Mouse (Mus musculus) MEL (cell line): ENCODE measurements around the gene Slitrk2. TPM values are rescaled to one million over a fixed set of nuclear protein-coding genes. Genes with fewer than 3 reads are reported as not detected.

Source experiments
- DNase-seq: peaks from one replicate; pipeline ENCODE4 v3.0.0; 2011; ENCODE audit warnings: low read depth, low spot score
- H3K27ac ChIP-seq: 2 replicates; pipeline ENCODE4 v1.5.1; 2012; ENCODE audit warnings: low read depth, mild to moderate bottlenecking, control low read depth, low read length, moderate library complexity; ENCODE audit not compliant: control insufficient read depth
- H3K27me3 ChIP-seq, 2 experiments: fragments of 150-350 bp in 1 of 2; sonication (generic) in 1 of 2; 2 replicates each; pipeline ENCODE4 v1.6.1; 2012; ENCODE audit warnings: low read length in 2 of 2, mild to moderate bottlenecking in 2 of 2, improper control_type of control experiment in 1 of 2, moderate library complexity in 1 of 2; ENCODE audit not compliant: insufficient read depth in 2 of 2, control insufficient read depth in 1 of 2
- H3K36me3 ChIP-seq, 2 experiments: 2 replicates each; pipeline ENCODE4 v1.6.1; 2012 to 2014; ENCODE audit warnings: low read length in 2 of 2, improper control_type of control experiment in 1 of 2, inconsistent platforms in 1 of 2, mild to moderate bottlenecking in 1 of 2; ENCODE audit not compliant: insufficient read depth in 2 of 2, control insufficient read depth in 1 of 2
- H3K4me1 ChIP-seq, 2 experiments: fragments of 150-350 bp in 1 of 2; sonication (generic) in 1 of 2; 2 replicates each; pipeline ENCODE4 v1.6.1; 2012; ENCODE audit warnings: low read length in 2 of 2, improper control_type of control experiment in 1 of 2, mild to moderate bottlenecking in 1 of 2; ENCODE audit not compliant: insufficient read depth in 2 of 2, control insufficient read depth in 1 of 2
- H3K4me3 ChIP-seq, 2 experiments: fragments of 150-350 bp in 1 of 2; sonication (generic) in 1 of 2; 2 replicates each; pipeline ENCODE4 v1.5.1; 2012; ENCODE audit warnings: low read depth in 2 of 2, low read length in 2 of 2, mild to moderate bottlenecking in 2 of 2, moderate library complexity in 2 of 2, control low read depth in 1 of 2, improper control_type of control experiment in 1 of 2; ENCODE audit not compliant: control insufficient read depth in 1 of 2, insufficient read depth in 1 of 2
- H3K79me2 ChIP-seq: 2 replicates; pipeline ENCODE4 v1.6.1; 2012; ENCODE audit warnings: mild to moderate bottlenecking, low read length, moderate library complexity; ENCODE audit not compliant: control insufficient read depth, poor library complexity, insufficient read depth
- H3K9ac ChIP-seq: 2 replicates; pipeline ENCODE4 v1.6.1; 2012; ENCODE audit warnings: low read depth, mild to moderate bottlenecking, control low read depth, low read length, moderate library complexity; ENCODE audit not compliant: control insufficient read depth, poor library complexity, severe bottlenecking
- H3K9me3 ChIP-seq: fragments of 150-350 bp; sonication (generic); replicated peaks from 2 replicates; pipeline ENCODE4 v1.6.1; 2012; ENCODE audit warnings: mild to moderate bottlenecking, low read length, improper control_type of control experiment, moderate library complexity; ENCODE audit not compliant: insufficient read depth
- CHD2 ChIP-seq: IDR thresholded peaks from 2 replicates; pipeline ENCODE4 v1.6.1; 2011; ENCODE audit warnings: low read length, improper control_type of control experiment
- CTCF ChIP-seq, 3 experiments: IDR thresholded peaks in 2 of 3; conservative IDR thresholded peaks in 1 of 3; 2 replicates each; pipeline ENCODE4 v1.5.1; 2011 to 2012; ENCODE audit warnings: low read length in 3 of 3, low read depth in 2 of 3, mild to moderate bottlenecking in 2 of 3, improper control_type of control experiment in 1 of 3, inconsistent platforms in 1 of 3, mixed read lengths in 1 of 3, moderate library complexity in 1 of 3; ENCODE audit not compliant: control insufficient read depth in 1 of 3, insufficient read depth in 1 of 3, poor library complexity in 1 of 3, severe bottlenecking in 1 of 3
- ELF1 ChIP-seq: IDR thresholded peaks from 2 replicates; pipeline ENCODE4 v1.6.1; 2014; ENCODE audit warnings: low read depth, mild to moderate bottlenecking, inconsistent platforms, low read length, improper control_type of control experiment, moderate library complexity
- EP300 ChIP-seq, 2 experiments: IDR thresholded peaks; 2 replicates each; pipeline ENCODE4 v1.6.1; 2011; ENCODE audit warnings: improper control_type of control experiment in 2 of 2, low read length in 2 of 2, low read depth in 1 of 2, mild to moderate bottlenecking in 1 of 2
- ETS1 ChIP-seq: IDR thresholded peaks from 2 replicates; pipeline ENCODE4 v1.6.1; 2012; ENCODE audit warnings: low read depth, mild to moderate bottlenecking, inconsistent platforms, low read length, improper control_type of control experiment, moderate library complexity
- GABPA ChIP-seq: IDR thresholded peaks from 2 replicates; pipeline ENCODE4 v1.6.1; 2012; ENCODE audit warnings: low read depth, mild to moderate bottlenecking, inconsistent platforms, low read length, improper control_type of control experiment, moderate library complexity
- GATA1 ChIP-seq: IDR thresholded peaks from 2 replicates; pipeline ENCODE4 v1.6.1; 2011; ENCODE audit warnings: low read depth, low read length, improper control_type of control experiment
- HCFC1 ChIP-seq: IDR thresholded peaks from 2 replicates; pipeline ENCODE4 v1.6.1; 2012; ENCODE audit warnings: low read depth, mild to moderate bottlenecking, inconsistent platforms, low read length, improper control_type of control experiment, moderate library complexity
- KAT2A ChIP-seq: conservative IDR thresholded peaks from 2 replicates; pipeline ENCODE4 v1.6.1; 2012; ENCODE audit warnings: low read depth, low read length, improper control_type of control experiment, inconsistent platforms
- MAFK ChIP-seq: IDR thresholded peaks from 2 replicates; pipeline ENCODE4 v1.6.1; 2011; ENCODE audit warnings: low read depth, mild to moderate bottlenecking, low read length, improper control_type of control experiment, borderline replicate concordance
- MAZ ChIP-seq: IDR thresholded peaks from 2 replicates; pipeline ENCODE4 v1.6.1; 2012; ENCODE audit warnings: low read depth, mild to moderate bottlenecking, inconsistent platforms, low read length, improper control_type of control experiment
- MYB ChIP-seq: IDR thresholded peaks from 2 replicates; pipeline ENCODE4 v1.6.1; 2011; ENCODE audit warnings: mild to moderate bottlenecking, low read depth, low read length, improper control_type of control experiment
- POLR2AphosphoS2 ChIP-seq: IDR thresholded peaks from 2 replicates; pipeline ENCODE4 v1.6.1; 2011; ENCODE audit warnings: low read length, improper control_type of control experiment
- RAD21 ChIP-seq: IDR thresholded peaks from 2 replicates; pipeline ENCODE4 v1.6.1; 2011; ENCODE audit warnings: mild to moderate bottlenecking, low read depth, low read length, improper control_type of control experiment
- SIN3A ChIP-seq: IDR thresholded peaks from 2 replicates; pipeline ENCODE4 v1.6.1; 2012; ENCODE audit warnings: low read length, improper control_type of control experiment, inconsistent platforms
- USF1 ChIP-seq: IDR thresholded peaks from 2 replicates; pipeline ENCODE4 v1.6.1; 2014; ENCODE audit warnings: low read depth, mild to moderate bottlenecking, inconsistent platforms, low read length, improper control_type of control experiment, moderate library complexity
- USF2 ChIP-seq, 2 experiments: IDR thresholded peaks; 2 replicates each; pipeline ENCODE4 v1.6.1; 2011 to 2012; ENCODE audit warnings: improper control_type of control experiment in 2 of 2, low read length in 2 of 2, borderline replicate concordance in 1 of 2, inconsistent platforms in 1 of 2, low read depth in 1 of 2, mild to moderate bottlenecking in 1 of 2; ENCODE audit not compliant: insufficient read depth in 1 of 2
- ZNF384 ChIP-seq: IDR thresholded peaks from 2 replicates; pipeline ENCODE4 v1.6.1; 2012; ENCODE audit warnings: low read depth, mild to moderate bottlenecking, inconsistent platforms, low read length, improper control_type of control experiment
- polyA plus RNA-seq, 2 experiments: library from polyadenylated mRNA; stranded (reverse) in 1 of 2; unstranded in 1 of 2; fragments of >175 nt in 1 of 2; fragments of >200 nt in 1 of 2; gene quantifications; 2 replicates each; pipeline versions ENCODE4 v1.2.1 to v1.2.4; 2012; ENCODE audit warnings: low replicate concordance in 2 of 2, low read depth in 1 of 2; ENCODE audit not compliant: insufficient read length in 2 of 2, insufficient read depth in 1 of 2, missing spikeins in 1 of 2
- total RNA-seq: library from RNA; depleted of rRNA; stranded (reverse); fragments of 300-350 nt; gene quantifications from 2 replicates; pipeline ENCODE4 v1.2.3, GENCODE M21; 2012

Gene Slitrk2
- total and polyA plus RNA-seq, 3 experiments, result not detected

DNA sequence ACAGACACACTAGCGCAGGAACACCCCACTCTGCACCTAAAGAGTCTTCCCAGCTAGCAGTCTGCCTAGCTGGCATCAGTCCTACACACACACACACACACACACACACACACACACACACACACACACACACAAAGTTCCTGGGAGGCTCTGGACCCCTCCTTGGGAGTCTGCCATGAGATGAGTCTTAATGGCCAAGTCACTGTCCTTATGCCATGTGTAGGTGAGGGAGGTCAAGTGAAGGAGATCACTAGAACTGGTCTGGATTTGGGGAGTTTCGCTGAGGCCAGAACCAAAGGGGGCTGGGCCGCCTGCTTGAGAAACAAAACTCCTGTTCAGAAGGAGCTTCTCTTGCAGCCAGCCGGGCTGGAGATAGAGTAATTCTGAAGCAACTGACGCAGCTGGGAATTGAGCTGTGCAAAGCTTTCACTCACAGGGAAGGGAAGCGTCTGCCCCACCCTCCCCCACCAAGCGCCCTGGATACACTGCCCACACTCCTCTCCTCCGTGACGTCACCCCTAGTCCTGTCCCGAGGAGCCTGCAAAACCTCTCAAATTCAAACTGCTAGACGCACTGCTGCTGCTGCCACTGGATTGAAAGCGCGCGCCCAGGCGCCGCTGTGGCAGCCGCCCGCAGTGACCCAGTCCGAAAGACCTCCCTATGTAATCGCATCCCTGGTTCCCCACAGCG is 3.5 kb downstream of the Slitrk2 start:
- Histone ChIP-seq H3K9ac (no peak overlapping the region), H3K9me3 (no peaks in the 10 kb centered on the region)
- no peak for TF ChIP-seq SIN3A
- no peak for TF ChIP-seq MAFK
- no peak for TF ChIP-seq USF2 (IDR thresholded peaks at IDR 0.05; ENCODE audit: borderline replicate concordance in 1 of 2, insufficient read depth in 1 of 2, low read depth in 1 of 2, low read length in 2 of 2)
- no peak for TF ChIP-seq MAZ
- no peak for TF ChIP-seq POLR2AphosphoS2
- no peak for TF ChIP-seq USF1
- TF ChIP-seq RAD21, result no peak
- no peak for TF ChIP-seq GATA1
- no peak for TF ChIP-seq ZNF384
- TF ChIP-seq CHD2, result no peak
- TF ChIP-seq MYB, result no peak
- TF ChIP-seq ELF1, result no peak
- TF ChIP-seq, all 39 proteins: peak for 0
- Histone ChIP-seq H3K79me2 (no peaks in the 10 kb centered on the region), H3K4me3 (no peak overlapping the region), H3K27me3 (no peaks in the 10 kb centered on the region), H3K4me1 (no peaks in the 10 kb centered on the region), H3K36me3 (no peaks in the 10 kb centered on the region), H3K27ac (no peak overlapping the region)
- no peak for DNase-seq

DNA sequence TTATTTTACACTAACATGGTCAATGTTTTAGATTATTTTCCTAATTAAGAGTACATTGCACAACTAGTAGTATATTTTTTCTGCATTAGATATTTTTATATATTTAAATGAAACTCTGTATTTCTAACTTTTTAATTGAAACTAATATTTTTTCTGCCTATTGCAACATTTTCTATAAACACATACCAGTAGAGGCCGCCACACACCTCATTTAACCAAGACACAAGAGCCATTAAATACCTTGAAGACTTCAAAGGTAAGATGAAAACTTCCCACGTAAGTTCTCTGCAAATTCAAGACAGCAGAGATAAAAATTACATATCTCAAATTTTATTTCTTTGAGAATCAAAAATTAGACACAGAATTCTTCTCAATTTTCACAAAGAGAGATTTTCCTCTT is 8.2 kb downstream of the Slitrk2 start:
- no peaks in the 10 kb centered on the region for H3K79me2 ChIP-seq
- no peak overlapping the region for H3K27ac ChIP-seq
- H3K9me3 ChIP-seq, result no peaks in the 10 kb centered on the region
- no peaks in the 10 kb centered on the region for H3K36me3 ChIP-seq
- peak; percentile 1 for DNase-seq
- no peak overlapping the region for H3K9ac ChIP-seq
- H3K4me1 ChIP-seq, result no peaks in the 10 kb centered on the region
- H3K4me3 ChIP-seq, result no peak overlapping the region
- H3K27me3 ChIP-seq, result no peaks in the 10 kb centered on the region
- TF ChIP-seq ETS1 (no peak), EP300 (IDR thresholded peaks at IDR 0.05; ENCODE audit: low read depth in 1 of 2, low read length in 2 of 2) (no peak), HCFC1 (no peak), RAD21 (peak; percentile 8; the same call in 1 of the 2 replicates), USF2 (IDR thresholded peaks at IDR 0.05; ENCODE audit: borderline replicate concordance in 1 of 2, insufficient read depth in 1 of 2, low read depth in 1 of 2, low read length in 2 of 2) (no peak), KAT2A (no peak), CTCF (IDR thresholded peaks at IDR 0.05 in 2 of 3, conservative IDR thresholded peaks at IDR 0.05 in 1 of 3; ENCODE audit: control insufficient read depth in 1 of 3, insufficient read depth in 1 of 3, low read depth in 2 of 3, low read length in 3 of 3, poor library complexity in 1 of 3, severe bottlenecking in 1 of 3) (peak in 1 of 3 experiments; percentile 15; a peak in 1 of 6 replicates), GABPA (no peak)
